Mouse (Mus musculus) splenic B cell, adult 2 months (primary cell): ENCODE measurements around the gene C8a.

ENCODE experiments used
- DNase-seq: peaks from one replicate; pipeline ENCODE4 v3.0.0-alpha.2; 2011; ENCODE audit warnings: low read depth, low spot score
- H3K27me3 ChIP-seq: 2 replicates; pipeline ENCODE4 v1.6.1; 2012; ENCODE audit warnings: mild to moderate bottlenecking, low read length, moderate library complexity, mixed read lengths; ENCODE audit not compliant: control insufficient read depth, poor library complexity, insufficient read depth, severe bottlenecking
- H3K36me3 ChIP-seq: 2 replicates; pipeline ENCODE4 v1.6.1; 2012; ENCODE audit warnings: mild to moderate bottlenecking, low read length, moderate library complexity, mixed read lengths; ENCODE audit not compliant: control insufficient read depth, poor library complexity, insufficient read depth, severe bottlenecking

The C8a gene

GRCm38 (mm10) chr4:104876323-104876722 lies at the start of gene C8a:
Gene C8a, minus strand, starts transcription at chr4:104876398.
- Histone ChIP-seq H3K36me3 (no peaks in the 10 kb centered on the region), H3K27me3 (no peaks in the 10 kb centered on the region)
- DNase-seq = no peak

DNA sequence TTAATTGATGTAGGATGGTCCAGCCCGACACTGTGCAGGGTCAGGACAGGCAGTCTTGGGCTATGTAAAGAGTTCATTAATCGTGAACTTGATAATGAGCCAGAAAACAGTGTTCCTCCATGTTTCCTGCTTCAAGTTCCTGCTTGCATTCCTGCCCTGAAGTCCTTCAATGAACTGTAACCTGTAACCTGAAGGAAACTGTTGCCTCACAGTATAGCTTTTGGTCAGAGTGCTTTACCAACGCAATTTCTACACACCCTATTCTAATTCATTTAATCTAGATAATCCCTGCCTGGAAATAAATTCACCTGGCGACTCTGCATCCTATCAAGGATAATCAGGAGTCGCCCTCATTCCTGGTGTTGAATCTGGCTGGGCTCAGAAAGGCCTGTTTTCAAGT lies 49.2 kb upstream of the C8a start:
- no peaks in the 10 kb centered on the region for H3K27me3 ChIP-seq
- no peak for DNase-seq
- H3K36me3 ChIP-seq = no peaks in the 10 kb centered on the region

GRCm38 (mm10) chr4:104918017-104918416 lies 41.8 kb upstream of the C8a start:
- no peaks in the 10 kb centered on the region for H3K36me3 ChIP-seq
- no peaks in the 10 kb centered on the region for H3K27me3 ChIP-seq
- no peak for DNase-seq

DNA sequence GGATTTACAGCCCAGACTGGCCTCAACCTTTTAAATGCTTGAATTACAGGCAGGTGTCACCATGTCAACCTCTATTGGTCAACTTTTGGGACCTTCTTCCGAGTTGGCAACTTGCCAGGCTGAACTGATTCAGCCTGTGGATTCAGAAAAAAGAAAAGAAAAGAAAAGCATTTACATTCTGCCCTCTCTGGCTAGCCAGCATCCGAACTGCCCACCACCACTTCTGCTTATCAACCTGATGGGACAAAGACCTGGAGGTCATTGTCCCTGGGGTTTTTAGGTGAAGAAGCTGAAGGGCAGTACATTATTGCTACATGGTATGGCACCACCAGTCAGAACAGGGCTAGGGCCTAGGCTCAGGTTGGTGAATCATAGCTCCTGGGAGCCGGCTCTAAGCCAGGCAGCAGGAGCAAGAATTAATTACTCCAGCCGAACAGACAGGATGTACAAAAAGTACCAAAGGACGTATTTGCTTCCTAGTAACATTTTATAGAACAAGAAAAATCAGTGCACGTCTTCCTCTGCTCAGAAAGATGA lies 38.6 kb upstream of the C8a start:
- Histone ChIP-seq H3K36me3 (no peaks in the 10 kb centered on the region), H3K27me3 (no peaks in the 10 kb centered on the region)
- DNase-seq = no peak

GRCm38 (mm10) chr4:104913291-104914129 lies 37.3 kb upstream of the C8a start, which contains the start of gene Fyb2:
Gene Fyb2, plus strand, starts transcription at chr4:104913456.
- Histone ChIP-seq H3K27me3 (no peaks in the 10 kb centered on the region), H3K36me3 (no peaks in the 10 kb centered on the region)
- DNase-seq = no peak

DNA sequence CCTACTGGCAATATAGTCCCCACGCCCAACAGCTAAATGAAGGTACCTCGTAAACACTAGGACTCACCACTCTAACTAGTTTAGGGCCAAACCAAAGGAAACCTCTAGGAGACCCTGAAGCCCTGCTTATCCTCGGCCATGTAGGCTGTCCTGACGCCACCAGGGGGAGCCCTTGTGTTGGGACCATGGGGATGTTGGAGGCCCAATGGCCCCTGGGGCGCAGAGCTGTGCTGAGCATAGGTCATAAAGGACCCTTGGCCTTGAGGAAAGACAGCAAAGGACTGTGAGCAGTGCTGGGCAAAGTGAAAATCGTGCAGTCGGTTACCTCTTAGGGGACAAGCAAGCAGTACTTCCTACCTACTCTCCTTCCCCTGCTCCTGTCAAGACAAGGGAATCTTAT lies 35.5 kb upstream of the C8a start:
- Histone ChIP-seq H3K36me3 (no peaks in the 10 kb centered on the region), H3K27me3 (no peaks in the 10 kb centered on the region)
- peak; percentile 40 for DNase-seq

DNA sequence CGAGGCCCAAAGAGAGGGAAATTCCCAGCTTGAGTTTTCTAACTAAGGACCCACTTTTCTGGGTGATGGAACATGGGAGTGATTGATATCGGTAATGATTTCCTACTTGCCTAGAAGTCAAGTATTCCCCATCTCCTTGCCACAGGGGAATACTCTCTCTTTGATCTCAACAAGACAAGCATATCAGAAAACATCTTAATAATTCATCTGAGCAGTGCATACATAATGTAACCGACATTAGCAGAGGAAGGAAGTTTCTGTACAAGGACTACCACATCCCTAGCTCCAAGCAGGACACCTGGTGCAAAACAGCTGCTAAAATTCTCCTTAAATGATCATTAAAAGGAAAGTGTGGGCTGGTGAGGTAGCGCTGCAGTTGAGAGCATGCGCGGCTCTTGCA lies 28.9 kb upstream of the C8a start:
- H3K36me3 ChIP-seq = no peaks in the 10 kb centered on the region
- DNase-seq = no peak
- no peaks in the 10 kb centered on the region for H3K27me3 ChIP-seq

- no peaks in the 10 kb centered on the region for H3K27me3 ChIP-seq
- H3K36me3 ChIP-seq = no peaks in the 10 kb centered on the region
- DNase-seq = no peak
Measured at GRCm38 (mm10) chr4:104902836-104903235, 26.6 kb upstream of the C8a start.

- Histone ChIP-seq H3K36me3 (no peaks in the 10 kb centered on the region), H3K27me3 (no peaks in the 10 kb centered on the region)
- peak; percentile 36 for DNase-seq
Measured at GRCm38 (mm10) chr4:104894004-104894734, 18.0 kb upstream of the C8a start.

DNA sequence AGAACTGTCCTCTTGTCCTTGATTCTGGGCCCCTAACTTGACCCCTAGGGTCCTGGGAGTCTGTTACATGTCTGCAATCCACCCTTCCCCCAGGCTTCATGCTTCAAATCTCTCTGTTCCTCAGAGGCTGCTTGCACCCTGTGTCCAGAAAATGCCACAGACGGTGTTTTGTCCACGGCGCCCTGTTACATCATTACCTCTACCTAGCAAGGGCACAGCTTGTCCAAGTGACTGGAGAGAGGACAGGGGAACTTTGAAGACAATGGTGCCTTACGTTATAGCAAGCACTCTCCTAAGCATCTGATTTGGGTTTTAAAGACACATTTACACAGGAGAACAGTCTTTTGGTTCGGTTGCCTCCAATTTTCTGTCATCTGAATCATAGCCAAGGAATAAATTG lies 17.4 kb upstream of the C8a start:
- Histone ChIP-seq H3K36me3 (no peaks in the 10 kb centered on the region), H3K27me3 (no peaks in the 10 kb centered on the region)
- no peak for DNase-seq

GRCm38 (mm10) chr4:104891708-104892107 lies 15.5 kb upstream of the C8a start:
- Histone ChIP-seq H3K27me3 (no peaks in the 10 kb centered on the region), H3K36me3 (no peaks in the 10 kb centered on the region)
- DNase-seq = no peak

DNA sequence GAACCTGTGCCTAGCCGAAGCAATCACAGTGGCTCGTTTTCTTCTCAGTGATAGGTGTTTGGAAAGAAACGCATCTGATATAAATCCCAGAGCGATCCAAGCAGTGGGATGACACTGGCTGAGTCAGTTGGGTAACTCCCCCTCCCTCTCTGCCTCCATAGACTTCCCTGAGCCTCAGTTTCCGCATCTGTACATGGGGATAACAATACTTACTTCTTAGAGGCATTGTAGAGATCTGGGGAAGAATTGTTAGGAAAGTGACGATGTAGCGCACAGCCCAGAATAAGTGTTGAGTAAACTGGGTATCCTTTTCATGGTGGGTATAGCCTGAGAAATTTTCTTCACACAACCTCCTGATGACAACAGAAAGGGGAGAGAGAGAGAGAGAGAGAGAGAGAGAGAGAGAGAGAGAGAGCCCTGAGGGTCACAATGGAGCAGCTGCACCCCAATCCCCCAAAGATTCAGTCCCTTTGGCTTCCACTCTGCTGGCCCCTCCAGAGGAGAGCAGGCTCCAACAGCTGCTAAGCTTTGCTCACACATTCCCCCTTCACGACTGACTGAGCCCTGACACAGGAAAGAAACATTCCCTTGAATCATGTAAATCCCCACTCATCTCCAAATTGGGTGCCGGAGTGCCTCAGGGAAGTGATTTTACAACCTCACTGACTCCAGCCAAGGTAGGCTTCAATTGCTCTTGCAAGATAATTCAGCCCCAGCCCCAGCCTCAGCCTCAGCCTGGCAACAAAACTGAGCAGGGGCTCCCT lies 12.5 kb upstream of the C8a start:
- no peak for DNase-seq
- H3K36me3 ChIP-seq = no peaks in the 10 kb centered on the region; the same call in 1 of the 2 replicates
- H3K27me3 ChIP-seq = no peaks in the 10 kb centered on the region

- H3K27me3 ChIP-seq = no peaks in the 10 kb centered on the region
- no peaks in the 10 kb centered on the region; the same call in 1 of the 2 replicates for H3K36me3 ChIP-seq
- DNase-seq = no peak
Measured at GRCm38 (mm10) chr4:104887486-104887885, 11.3 kb upstream of the C8a start.

DNA sequence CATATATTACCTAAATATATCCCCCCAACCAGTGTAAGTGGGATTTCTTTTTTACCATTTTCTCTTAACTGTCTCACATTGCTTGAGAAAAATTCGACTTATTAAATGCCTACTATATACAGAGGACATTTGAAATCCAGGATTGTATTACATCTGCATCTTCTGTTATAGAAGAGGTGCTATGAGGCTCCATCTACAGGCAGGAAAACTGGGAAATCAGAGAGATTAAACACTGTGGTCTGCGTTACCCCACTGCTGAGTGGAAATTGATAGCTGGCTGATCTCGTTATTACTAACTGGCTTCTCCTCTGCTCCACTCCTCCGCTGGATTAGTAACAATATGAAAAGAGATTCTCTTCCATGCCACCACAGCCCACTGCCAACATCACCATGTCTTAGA lies 366 bp downstream of the C8a start:
- Histone ChIP-seq H3K27me3 (no peaks in the 10 kb centered on the region), H3K36me3 (no peaks in the 10 kb centered on the region)
- DNase-seq = no peak
